Mouse (Mus musculus) mouse embryonic stem cell (cell line): ENCODE results near the gene 1700030J22Rik.

Experiments
- in situ Hi-C, 2 experiments: fragments of 300-500 bp; cut with MboI; formaldehyde crosslinking; loops; 1 replicate in 1 of 2; 3 replicates in 1 of 2; pipeline ENCODE4 v1.14.3; 2019 to 2020; ENCODE audit warnings: low sequenced_read_pairs in 2 of 2, low pct_unique_long_range_greater_than_20kb in 1 of 2, mixed read lengths in 1 of 2; ENCODE audit not compliant: unreplicated experiment in 1 of 2

1700030J22Rik gene

DNA sequence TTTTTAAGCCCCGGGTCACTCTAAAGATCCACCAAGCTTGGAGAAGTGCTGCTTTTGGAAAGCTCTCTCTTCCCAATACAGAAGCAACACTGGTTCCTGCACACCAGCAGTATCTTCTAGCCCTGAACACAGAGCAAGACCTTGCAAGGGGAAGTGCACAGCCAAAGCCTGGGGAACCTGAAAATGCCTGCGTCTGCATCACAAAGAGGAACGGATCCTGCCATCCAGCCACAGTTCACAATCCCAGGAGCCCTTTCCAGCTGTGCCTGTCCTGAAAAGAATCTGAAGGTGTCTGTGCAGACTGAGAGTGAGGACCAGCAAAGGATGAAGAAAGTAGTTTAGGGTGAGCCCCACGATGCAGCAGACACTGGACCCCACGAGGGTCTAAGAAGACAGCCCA is 3.7 kb downstream of the 1700030J22Rik start:
- in situ Hi-C loops, result loop anchor here in 1 of 2 experiments (5.0 kb wide), 1 partner anchor 33 kb away; the partner anchor contains the start of gene Atmin

- in situ Hi-C loops, result no loop called here
Observed at GRCm38 (mm10) chr8:116969531-116969930, 9.2 kb downstream of the 1700030J22Rik start.

DNA sequence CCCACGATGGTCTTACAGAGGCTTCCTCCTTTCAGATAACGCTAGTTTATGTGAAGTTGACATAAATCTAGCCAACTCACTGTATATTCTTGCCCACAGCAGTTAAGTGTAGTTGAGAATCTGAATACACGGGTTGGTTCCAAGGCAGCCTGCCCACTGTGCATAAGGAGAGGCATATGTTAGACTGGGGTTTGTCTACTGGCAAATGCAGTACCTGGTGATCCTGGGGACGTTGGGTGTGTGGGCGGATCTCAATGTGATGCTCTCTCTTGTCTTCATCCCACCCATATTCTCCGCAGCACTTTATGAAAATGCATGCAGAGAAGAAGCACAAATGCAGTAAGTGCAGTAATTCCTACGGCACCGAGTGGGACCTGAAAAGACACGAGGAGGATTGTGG is 24.3 kb downstream of the 1700030J22Rik start:
- in situ Hi-C loops, result no loop called here

- in situ Hi-C loops, result no loop called here
Observed at GRCm38 (mm10) chr8:116952428-116952827, 26.3 kb downstream of the 1700030J22Rik start.

GRCm38 (mm10) chr8:116951778-116952177 is 27.0 kb downstream of the 1700030J22Rik start:
- in situ Hi-C loops, result no loop called here

DNA sequence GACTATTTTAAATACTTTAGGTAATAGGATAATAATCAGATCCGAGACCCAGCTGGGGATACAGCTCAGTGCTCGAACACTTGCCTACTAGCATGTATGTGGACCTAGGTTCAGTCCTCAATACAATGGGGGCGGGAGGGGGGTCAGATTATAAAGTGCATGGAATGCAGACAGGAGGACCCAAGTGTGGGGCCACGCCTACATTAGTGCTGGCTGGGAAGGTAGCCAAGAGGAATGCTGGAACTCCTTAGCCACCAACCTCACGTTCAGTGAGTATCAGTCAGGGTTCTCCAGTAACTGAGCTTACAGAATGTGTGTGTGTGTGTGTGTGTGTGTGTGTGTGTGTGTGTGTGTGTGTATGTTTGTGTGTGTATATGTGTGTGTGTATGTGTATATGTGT is 27.4 kb downstream of the 1700030J22Rik start:
- in situ Hi-C loops, result no loop called here

DNA sequence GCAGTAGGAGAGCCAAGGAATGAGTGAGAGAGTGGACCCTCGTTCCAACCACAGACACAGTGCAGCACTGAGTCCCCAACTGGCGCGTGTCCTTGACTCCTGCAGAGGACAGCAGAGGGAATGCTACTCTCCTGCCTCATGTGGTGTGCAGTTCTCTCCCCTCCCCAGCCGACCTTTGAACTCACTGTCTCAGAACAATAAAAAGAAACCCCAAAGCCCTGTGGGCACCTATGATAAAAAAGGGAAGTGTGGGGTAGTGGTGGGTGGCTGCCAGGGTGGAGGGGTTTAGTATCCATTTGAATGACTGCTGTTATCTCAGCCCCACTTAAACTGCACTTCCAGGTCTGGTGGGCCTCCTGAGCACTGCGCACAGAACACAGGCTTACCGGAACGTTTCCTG is 31.2 kb downstream of the 1700030J22Rik start:
- in situ Hi-C loops, result no loop called here

DNA sequence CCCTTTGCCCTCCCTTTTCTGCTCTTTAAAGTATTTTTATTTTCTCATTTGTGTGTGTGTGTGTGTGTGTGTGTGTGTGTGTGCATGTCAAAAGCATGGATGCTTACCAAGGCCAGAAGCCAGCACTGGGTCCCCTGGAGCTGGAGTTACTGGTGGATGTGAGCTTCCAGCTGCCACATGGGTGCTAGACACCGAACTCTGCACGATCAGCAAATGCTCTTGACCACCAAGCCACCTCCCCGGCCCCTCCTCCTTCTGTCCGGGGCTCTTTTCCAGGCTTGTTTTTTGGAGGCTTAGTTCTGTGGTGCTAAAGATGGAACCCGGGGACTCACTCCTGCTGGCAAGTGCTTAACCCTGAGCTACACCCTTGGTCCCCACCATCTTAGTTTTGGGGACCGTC is 31.9 kb downstream of the 1700030J22Rik start:
- in situ Hi-C loops, result no loop called here

- in situ Hi-C loops, result no loop called here
Observed at GRCm38 (mm10) chr8:116946268-116946838, 32.4 kb downstream of the 1700030J22Rik start.

- in situ Hi-C loops, result no loop called here
Observed at GRCm38 (mm10) chr8:116945169-116945910, 33.4 kb downstream of the 1700030J22Rik start.

DNA sequence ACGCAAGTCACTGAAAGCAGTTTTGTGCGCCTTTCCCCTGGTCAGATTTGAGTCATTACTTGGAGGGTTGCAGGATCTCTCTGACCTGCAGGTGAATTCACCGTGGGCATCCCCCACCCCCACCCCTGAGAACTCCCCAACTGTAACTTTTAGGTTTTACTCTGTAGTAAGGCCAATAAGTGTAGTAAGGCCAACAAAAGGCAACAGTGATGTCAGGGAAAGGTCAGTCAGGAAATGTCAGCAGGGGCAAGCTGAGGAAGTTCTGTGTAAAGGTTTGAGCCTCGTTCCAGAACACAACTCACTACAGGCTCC is 34.4 kb downstream of the 1700030J22Rik start:
- in situ Hi-C loops, result loop anchor here in 1 of 2 experiments (5.0 kb wide), 1 partner anchor 33 kb away; the partner anchor contains the start of gene 1700030J22Rik

DNA sequence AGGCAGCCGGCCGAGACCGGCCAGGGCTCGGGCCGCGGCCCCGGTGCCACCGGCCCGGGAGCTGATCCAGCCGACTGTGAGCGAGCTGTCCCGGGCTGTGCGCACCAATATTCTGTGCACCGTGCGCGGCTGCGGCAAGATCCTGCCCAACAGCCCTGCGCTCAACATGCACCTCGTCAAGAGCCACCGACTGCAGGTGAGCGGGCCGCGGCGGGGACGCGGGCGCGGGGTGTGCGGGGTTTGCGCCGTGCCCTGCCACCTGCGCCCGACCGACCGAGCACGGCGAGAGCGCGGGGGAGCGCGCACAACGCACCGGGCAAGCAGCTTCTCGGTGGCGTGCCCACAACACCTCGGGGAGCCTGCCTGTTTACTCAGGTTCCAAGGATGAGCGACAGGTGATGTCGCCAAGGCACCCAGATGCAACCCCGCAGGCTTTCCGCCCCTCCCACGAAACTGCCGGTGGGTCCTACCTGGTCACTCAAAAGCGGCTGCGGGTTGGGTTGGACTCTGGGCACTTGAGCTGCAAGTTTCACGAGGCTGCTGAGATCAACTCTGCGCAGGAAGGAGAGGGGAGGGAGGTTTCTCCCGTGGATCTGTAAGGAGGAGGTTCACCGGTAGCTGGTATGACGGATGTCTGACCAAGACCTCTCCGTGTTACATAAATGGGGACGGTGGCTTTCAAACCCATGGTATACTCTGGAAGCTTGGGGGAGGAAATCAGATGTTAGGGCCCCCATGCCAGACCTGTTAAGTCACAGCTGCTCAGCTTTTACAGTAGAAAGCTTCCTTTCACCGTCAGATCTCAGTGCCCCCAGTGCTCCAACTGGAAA is 35.0 kb downstream of the 1700030J22Rik start:
- in situ Hi-C loops, result loop anchor here in 1 of 2 experiments (5.0 kb wide), 1 partner anchor 34 kb away; the partner anchor contains the start of gene 1700030J22Rik

GRCm38 (mm10) chr8:116943161-116943554 is 35.6 kb downstream of the 1700030J22Rik start, which contains the start of gene Atmin:
Atmin (plus strand) TSS chr8:116943393.
- in situ Hi-C loops, result loop anchor here in 1 of 2 experiments (5.0 kb wide), 1 partner anchor 34 kb away; the partner anchor contains the start of gene 1700030J22Rik

DNA sequence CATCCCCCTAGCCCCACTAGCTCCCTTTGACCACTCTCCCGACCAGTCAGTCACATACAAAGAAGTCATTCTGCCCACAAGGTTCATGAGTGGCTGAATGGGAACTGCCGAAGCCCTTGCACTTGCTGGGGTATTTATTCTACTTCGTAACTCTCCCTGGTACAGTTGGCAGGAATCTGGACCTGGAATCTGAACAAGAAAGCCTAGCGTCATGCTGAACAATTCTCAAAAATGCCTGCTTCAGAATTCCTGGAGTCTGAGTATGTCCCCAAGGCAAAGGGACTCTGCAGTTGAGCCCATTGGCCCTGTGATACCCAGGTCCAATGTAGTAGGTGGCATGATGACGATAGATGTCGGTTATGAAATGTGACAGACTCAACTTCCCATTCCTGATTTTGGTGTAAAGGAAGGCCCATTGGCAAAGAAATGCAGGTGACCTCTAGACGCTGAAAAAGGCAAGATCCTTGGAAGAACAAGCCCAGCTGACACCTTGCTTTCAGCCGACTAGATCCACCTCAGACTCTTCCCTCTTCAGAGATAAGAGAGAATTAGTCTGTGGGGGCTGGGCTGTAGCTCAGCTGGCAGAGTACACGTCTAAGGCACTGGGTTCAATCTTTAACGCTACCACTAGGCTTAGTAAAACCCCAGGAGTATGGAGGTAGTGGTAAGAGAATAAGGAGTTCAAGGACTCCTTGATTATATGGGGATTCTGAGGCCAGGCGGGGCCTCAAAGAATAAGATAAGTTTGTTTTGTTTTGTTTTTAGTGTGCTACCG is 36.3 kb downstream of the 1700030J22Rik start:
- in situ Hi-C loops, result loop anchor here in 1 of 2 experiments (5.0 kb wide), 1 partner anchor 35 kb away; the partner anchor contains the start of gene 1700030J22Rik

DNA sequence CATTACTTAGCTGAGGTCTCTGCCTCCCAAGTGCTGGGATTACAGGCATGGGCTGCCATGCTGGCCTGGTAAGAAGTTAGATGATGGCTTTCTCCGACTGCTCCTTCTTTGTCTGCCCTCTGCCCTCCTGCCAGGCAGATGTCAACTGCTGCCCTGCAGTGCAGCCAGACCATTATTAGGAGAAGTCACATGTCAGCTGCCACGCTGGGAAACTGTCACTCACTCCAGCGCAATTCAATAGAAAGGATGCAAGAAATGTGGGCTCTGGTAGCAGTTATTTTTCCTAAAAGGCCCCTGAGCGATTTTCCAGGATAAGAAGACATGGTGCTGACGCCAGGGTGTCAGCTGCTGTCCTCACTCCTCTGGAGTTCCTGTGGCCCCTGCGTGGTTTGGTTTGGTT is 43.3 kb downstream of the 1700030J22Rik start:
- in situ Hi-C loops, result no loop called here

DNA sequence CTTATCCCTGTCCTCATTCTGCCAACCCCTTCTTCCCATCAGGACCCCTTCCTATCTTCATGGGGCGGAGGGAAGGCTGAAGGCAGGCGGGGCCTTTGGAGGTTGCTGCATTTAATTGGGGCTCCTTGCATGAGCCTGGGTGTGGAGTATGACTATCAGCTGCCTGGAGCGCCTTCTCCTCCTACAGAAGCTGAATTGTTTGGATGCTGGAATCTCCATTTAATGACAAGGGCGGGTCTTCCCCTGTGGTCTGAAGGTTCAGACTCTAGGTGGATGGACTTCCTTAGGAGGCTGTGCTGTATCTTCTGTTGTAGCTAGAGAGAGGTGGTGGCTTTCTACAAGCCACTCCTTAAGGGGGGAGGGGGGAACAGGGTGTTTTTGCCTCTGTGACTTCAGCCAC is 43.8 kb downstream of the 1700030J22Rik start:
- in situ Hi-C loops, result no loop called here

- in situ Hi-C loops, result no loop called here
Observed at GRCm38 (mm10) chr8:116928588-116928987, 50.2 kb downstream of the 1700030J22Rik start.

DNA sequence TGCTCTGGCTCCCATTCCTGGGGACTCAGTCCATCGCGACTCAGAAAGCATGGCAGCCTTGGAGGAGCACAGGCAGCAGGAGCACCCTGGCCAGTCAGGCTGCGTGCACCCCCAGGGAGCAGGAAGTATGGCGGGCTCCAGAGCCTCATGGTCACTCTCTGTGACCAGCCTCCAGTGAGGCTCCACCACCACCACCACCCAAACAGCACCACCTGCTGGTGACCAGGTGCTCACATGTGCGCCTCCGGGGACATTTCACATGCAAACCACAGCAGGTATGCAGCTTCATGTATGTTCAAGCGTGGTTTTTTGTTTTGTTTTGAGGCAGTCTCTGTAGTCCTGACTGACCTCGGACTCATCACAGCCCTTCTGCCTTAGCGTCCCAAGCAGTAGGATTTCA is 50.9 kb downstream of the 1700030J22Rik start:
- in situ Hi-C loops, result no loop called here
